Mouse (Mus musculus) CH12.LX (cell line): ENCODE results near the gene Focad. TPM values are rescaled to one million over a fixed set of nuclear protein-coding genes. Genes with fewer than 3 reads are reported as not detected.

Experiments
- DNase-seq: peaks from one replicate; pipeline ENCODE4 v3.0.0-alpha.2; 2013; ENCODE audit errors: extremely low read depth
- H3K27ac ChIP-seq: 2 replicates; pipeline ENCODE4 v1.5.1; 2012; ENCODE audit warnings: low read depth, mild to moderate bottlenecking, control low read depth, moderate library complexity; ENCODE audit not compliant: insufficient read depth
- H3K27me3 ChIP-seq: replicated peaks from 2 replicates; pipeline ENCODE3; 2012; ENCODE audit warnings: inconsistent platforms
- H3K36me3 ChIP-seq, 2 experiments: replicated peaks in 1 of 2; 2 replicates each; pipeline versions ENCODE3 to v1.6.1; 2012; ENCODE audit warnings: inconsistent platforms in 1 of 2, low read length in 1 of 2, mild to moderate bottlenecking in 1 of 2, mixed read lengths in 1 of 2, moderate library complexity in 1 of 2; ENCODE audit not compliant: control insufficient read depth in 1 of 2, insufficient read depth in 1 of 2
- H3K4me1 ChIP-seq, 2 experiments: 2 replicates each; pipeline ENCODE4 v1.6.1; 2012; ENCODE audit warnings: inconsistent platforms in 1 of 2, moderate library complexity in 1 of 2; ENCODE audit not compliant: insufficient read depth in 2 of 2, control insufficient read depth in 1 of 2
- H3K4me2 ChIP-seq: 2 replicates; pipeline ENCODE4 v1.6.1; 2012; ENCODE audit warnings: low read depth, mild to moderate bottlenecking, control low read depth; ENCODE audit not compliant: poor library complexity, insufficient read depth, severe bottlenecking
- H3K4me3 ChIP-seq, 3 experiments: fragments of 150-350 bp in 1 of 3; sonication (generic) in 1 of 3; replicated peaks in 1 of 3; 2 replicates each; pipeline versions ENCODE3 to v1.5.1; 2011 to 2012; ENCODE audit warnings: low read depth in 2 of 3, low read length in 2 of 3, mild to moderate bottlenecking in 2 of 3, moderate library complexity in 2 of 3, control low read depth in 1 of 3, improper control_type of control experiment in 1 of 3, inconsistent platforms in 1 of 3, mixed read lengths in 1 of 3; ENCODE audit not compliant: poor library complexity in 1 of 3
- H3K79me2 ChIP-seq: replicated peaks from 2 replicates; pipeline ENCODE4 v1.6.1; 2012; ENCODE audit warnings: mild to moderate bottlenecking, moderate library complexity; ENCODE audit not compliant: control insufficient read depth, poor library complexity, insufficient read depth, severe bottlenecking; ENCODE audit errors: extremely low read depth
- H3K9ac ChIP-seq: 2 replicates; pipeline ENCODE4 v1.6.1; 2012; ENCODE audit warnings: low read depth, mild to moderate bottlenecking, control low read depth, moderate library complexity; ENCODE audit not compliant: insufficient read depth
- H3K9me3 ChIP-seq: replicated peaks from 2 replicates; pipeline ENCODE3; 2012; ENCODE audit warnings: low read length, inconsistent platforms, mixed read lengths
- BHLHE40 ChIP-seq: IDR thresholded peaks from 2 replicates; pipeline ENCODE4 v1.6.1; 2011; ENCODE audit warnings: mild to moderate bottlenecking, low read depth, low read length, improper control_type of control experiment
- ELF1 ChIP-seq: IDR thresholded peaks from 2 replicates; pipeline ENCODE4 v1.6.1; 2014; ENCODE audit warnings: low read depth, mild to moderate bottlenecking, inconsistent platforms, low read length, improper control_type of control experiment
- EP300 ChIP-seq: IDR thresholded peaks from 2 replicates; pipeline ENCODE4 v1.6.1; 2011; ENCODE audit warnings: low read length, improper control_type of control experiment
- ETS1 ChIP-seq: conservative IDR thresholded peaks from 2 replicates; pipeline ENCODE4 v1.6.1; 2012; ENCODE audit warnings: low read depth, mild to moderate bottlenecking, inconsistent platforms, low read length, improper control_type of control experiment, moderate library complexity
- IRF4 ChIP-seq: IDR thresholded peaks from 2 replicates; pipeline ENCODE4 v1.6.1; 2014; ENCODE audit warnings: low read depth, mild to moderate bottlenecking, inconsistent platforms, low read length, improper control_type of control experiment
- MAFK ChIP-seq: IDR thresholded peaks from 2 replicates; pipeline ENCODE4 v1.6.1; 2011; ENCODE audit warnings: low read length, improper control_type of control experiment; ENCODE audit not compliant: insufficient replicate concordance
- MAZ ChIP-seq: IDR thresholded peaks from 2 replicates; pipeline ENCODE4 v1.6.1; 2012; ENCODE audit warnings: low read depth, mild to moderate bottlenecking, inconsistent platforms, low read length, improper control_type of control experiment, moderate library complexity
- MEF2A ChIP-seq: IDR thresholded peaks from 2 replicates; pipeline ENCODE4 v1.6.1; 2014; ENCODE audit warnings: low read depth, mild to moderate bottlenecking, inconsistent platforms, low read length, improper control_type of control experiment, borderline replicate concordance
- MXI1 ChIP-seq: IDR thresholded peaks from 2 replicates; pipeline ENCODE4 v1.6.1; 2011; ENCODE audit warnings: mild to moderate bottlenecking, low read depth, low read length, improper control_type of control experiment
- MYC ChIP-seq: IDR thresholded peaks from 2 replicates; pipeline ENCODE4 v1.6.1; 2011; ENCODE audit warnings: low read depth, mild to moderate bottlenecking, improper control_type of control experiment, low read length
- NELFE ChIP-seq: IDR thresholded peaks from 2 replicates; pipeline ENCODE4 v1.6.1; 2011; ENCODE audit warnings: low read depth, low read length, improper control_type of control experiment
- NRF1 ChIP-seq: IDR thresholded peaks from 2 replicates; pipeline ENCODE4 v1.6.1; 2014; ENCODE audit warnings: low read depth, mild to moderate bottlenecking, inconsistent platforms, low read length, improper control_type of control experiment, moderate library complexity
- RAD21 ChIP-seq: IDR thresholded peaks from 2 replicates; pipeline ENCODE4 v1.6.1; 2011; ENCODE audit warnings: low read depth, mild to moderate bottlenecking, low read length, improper control_type of control experiment, moderate library complexity
- USF1 ChIP-seq: IDR thresholded peaks from 2 replicates; pipeline ENCODE4 v1.6.1; 2014; ENCODE audit warnings: low read depth, mild to moderate bottlenecking, inconsistent platforms, low read length, improper control_type of control experiment
- dilution Hi-C: fragments of 300-500 bp; cut with MboI; formaldehyde crosslinking; loops from 2 replicates; pipeline ENCODE4 v1.14.3; 2020; ENCODE audit warnings: low sequenced_read_pairs; ENCODE audit not compliant: extremely low pct_unique_long_range_greater_than_20kb, extremely low pct_ligation_motif_present
- in situ Hi-C: fragments of 300-500 bp; cut with MboI; formaldehyde crosslinking; loops from 3 replicates; pipeline ENCODE4 v1.14.3; 2019; ENCODE audit warnings: low sequenced_read_pairs, low pct_ligation_motif_present, low pct_unique_long_range_greater_than_20kb, mixed read lengths
- polyA plus RNA-seq: library from polyadenylated mRNA; unstranded; fragments of >175 nt; gene quantifications from 2 replicates; pipeline ENCODE4 v1.2.1, GENCODE M21; 2012; ENCODE audit warnings: low read depth; ENCODE audit not compliant: insufficient read length
- total RNA-seq, 2 experiments: library from RNA; depleted of rRNA; stranded (reverse); fragments of 300-350 nt in 1 of 2; fragments of >200 nt in 1 of 2; gene quantifications; 2 replicates each; pipeline ENCODE4 v1.2.3; 2012 to 2014

Gene Focad
- total and polyA plus RNA-seq, 3 experiments = 17.3 to 18.9 (median 18.2) TPM

- no peak for TF ChIP-seq RAD21
- no peak for TF ChIP-seq NRF1
- no peak for TF ChIP-seq MXI1
- TF ChIP-seq ETS1 = peak; percentile 38
- peak; percentile 80 for TF ChIP-seq IRF4
- peak; percentile 14; the same call in 1 of the 2 replicates for TF ChIP-seq ELF1
- no peak for TF ChIP-seq MYC
- TF ChIP-seq MEF2A = peak; percentile 79
Observed at GRCm38 (mm10) chr4:88046280-88046679, 48.1 kb upstream of the Focad start (continued).

- Histone ChIP-seq H3K9me3 (no peaks in the 10 kb centered on the region), H3K4me2 (no peak overlapping the region), H3K27me3 (no peaks in the 10 kb centered on the region), H3K4me3 (no peak overlapping the region), H3K9ac (no peak overlapping the region), H3K79me2 (no peaks in the 10 kb centered on the region), H3K4me1 (peaks cover 7 to 12% of the 10 kb centered on the region in 2 experiments), H3K27ac (no peak overlapping the region), H3K36me3 (no peaks in the 10 kb centered on the region)
- DNase-seq = no peak
- in situ Hi-C loops (no loop called here), dilution Hi-C loops (no loop called here)
- no peak for TF ChIP-seq NELFE
Observed at GRCm38 (mm10) chr4:88075388-88075787, 19.0 kb upstream of the Focad start.

- Histone ChIP-seq H3K4me1 (peaks cover 11 to 21% of the 10 kb centered on the region in 2 experiments), H3K4me2 (peak overlapping the region; percentile 1; the same call in 1 of the 2 replicates), H3K36me3 (no peaks in the 10 kb centered on the region), H3K4me3 (no peak overlapping the region), H3K9me3 (no peaks in the 10 kb centered on the region), H3K9ac (no peak overlapping the region), H3K27ac (no peak overlapping the region), H3K79me2 (no peaks in the 10 kb centered on the region), H3K27me3 (no peaks in the 10 kb centered on the region)
- dilution Hi-C loops (no loop called here), in situ Hi-C loops (no loop called here)
- no peak for TF ChIP-seq RAD21
- peak; percentile 46; the same call in 1 of the 2 replicates for TF ChIP-seq EP300
- TF ChIP-seq NRF1 = no peak
- TF ChIP-seq MAZ = no peak
- TF ChIP-seq ETS1 = peak; percentile 67
- TF ChIP-seq IRF4 = peak; percentile 83
- TF ChIP-seq BHLHE40 = peak; percentile 73
- TF ChIP-seq USF1 = 0 out of 2 replicates have a peak, but pooled peaks have one; percentile 4
- peak; percentile 86 for TF ChIP-seq MAFK
- peak; percentile 73 for DNase-seq
Observed at GRCm38 (mm10) chr4:88078983-88079382, 15.4 kb upstream of the Focad start.
